ENCODE assay signal across 9 mouse cellular contexts in the genomic region with DNA sequence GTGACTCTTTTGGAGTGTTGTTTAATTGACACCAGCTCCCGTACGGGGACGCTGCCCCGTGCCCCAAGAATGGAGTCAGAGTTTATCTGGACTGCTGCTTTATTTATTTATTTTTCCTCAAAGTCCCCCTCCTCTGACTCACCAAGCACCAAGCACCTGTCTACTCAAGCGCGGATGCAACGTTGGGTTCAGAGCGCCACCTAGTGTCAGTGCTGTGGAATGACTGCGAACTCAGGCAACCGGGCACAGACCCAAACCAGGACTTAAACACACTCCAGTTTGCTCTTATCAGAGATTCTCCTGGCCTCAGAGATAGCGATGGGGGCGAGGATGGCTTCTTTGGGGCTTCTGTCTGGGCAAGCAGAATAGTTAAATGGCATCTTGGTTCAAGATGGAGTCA. TPM values are rescaled to one million over a fixed set of nuclear protein-coding genes. Genes with fewer than 3 reads are reported as not detected.
DNase-seq lines count a peak whose midpoint lies in the region; ATAC-seq and TF ChIP-seq lines count a peak whose summit lies in the region.
"Had no signal": no experiment of that assay in that cellular context is flagged by ENCODE, and none has a peak within 500 bp of the region (broad histone marks: within the 10 kb centered on the region; RNA-seq: fewer than 3 reads in every experiment).

No protein-coding gene starts in this region.

- no peak overlapping the region for H3K4me3 ChIP-seq in kidney, embryonic 14.5 days (ENCODE audit: low read length)
- no peak overlapping the region for H3K4me3 ChIP-seq in ES-E14 (ENCODE audit: insufficient read depth in 1 of 2, low read depth in 1 of 2, low read length in 2 of 2, poor library complexity in 1 of 2, severe bottlenecking in 1 of 2)
- H3K4me3 ChIP-seq: neural tube, embryonic 13.5 days had no signal

- H3K27ac ChIP-seq in kidney, embryonic 14.5 days (ENCODE audit: low read depth, low read length), result no peak overlapping the region
- H3K27ac ChIP-seq in ES-E14 (ENCODE audit: insufficient read depth, low read depth, low read length, poor library complexity, severe bottlenecking), result no peak overlapping the region
- H3K27ac ChIP-seq: neural tube, embryonic 13.5 days had no signal

- WGBS in kidney, embryonic 14.5 days, result 5% methylated on average over 12 of the region's 12 CpGs

- no peak for ATAC-seq in kidney, embryonic 14.5 days (ENCODE audit: low FRiP score, low TSS enrichment)
- ATAC-seq in monocyte, adult 5-6 weeks (replicated peaks; ENCODE audit: insufficient number of reproducible peaks, low FRiP score, low TSS enrichment, poor library complexity, severe bottlenecking), result peak; percentile 64; the same call in 1 of the 2 replicates

- no peak overlapping the region for H3K4me2 ChIP-seq in kidney, embryonic 14.5 days (replicated peaks; ENCODE audit: low read depth, low read length)
- H3K4me2 ChIP-seq: neural tube, embryonic 13.5 days had no signal

- peak; percentile 36 for DNase-seq in kidney, adult 11 months
- no peak for DNase-seq in ES-E14 (ENCODE audit: low read depth, low spot score)
- DNase-seq in c-Kit-positive CD71-positive TER-119-positive erythroid progenitor cells, embryonic 14.5 days (ENCODE audit: low spot score), result peak; percentile 48
- DNase-seq in frontal cortex, postnatal 25 days (ENCODE audit: low spot score in 2 of 2), result peak; percentile 56 to 58
- peak; percentile 61 to 83 for DNase-seq in layer of hippocampus, postnatal 25 days (ENCODE audit: extremely low spot score in 1 of 2, low spot score in 1 of 2)
- DNase-seq in testis, postnatal 10 days (ENCODE audit: low spot score), result peak; percentile 85

- in situ Hi-C loops in ES-E14 (cut with MboI; ENCODE audit: low sequenced_read_pairs in 2 of 2, unreplicated experiment in 2 of 2), result no loop called here

- H3K27me3 ChIP-seq in kidney, embryonic 14.5 days (ENCODE audit: control insufficient read depth, insufficient read depth, low read length), result no peaks in the 10 kb centered on the region

- no peaks in the 10 kb centered on the region for H3K36me3 ChIP-seq in kidney, embryonic 14.5 days (ENCODE audit: control insufficient read depth, insufficient read depth, low read length)
- no peaks in the 10 kb centered on the region for H3K36me3 ChIP-seq in ES-E14 (ENCODE audit: control insufficient read depth, insufficient read depth, low read length, poor library complexity, severe bottlenecking)
- H3K36me3 ChIP-seq: neural tube, embryonic 13.5 days had no signal

- no peak overlapping the region for H3K9ac ChIP-seq in kidney, embryonic 14.5 days (ENCODE audit: low read depth, low read length)
- H3K9ac ChIP-seq in ES-E14 (ENCODE audit: insufficient read depth, low read depth, low read length, poor library complexity, severe bottlenecking), result no peak overlapping the region
- H3K9ac ChIP-seq: neural tube, embryonic 13.5 days had no signal

- no peaks in the 10 kb centered on the region for H3K9me3 ChIP-seq in kidney, embryonic 14.5 days (ENCODE audit: control insufficient read depth, low read length)
- H3K9me3 ChIP-seq in ES-E14 (ENCODE audit: control insufficient read depth, insufficient read depth, low read depth, low read length), result no peaks in the 10 kb centered on the region
- H3K9me3 ChIP-seq: neural tube, embryonic 13.5 days had no signal

- H3K4me1 ChIP-seq in kidney, embryonic 14.5 days (ENCODE audit: control insufficient read depth, insufficient read depth, low read length), result no peaks in the 10 kb centered on the region
- peaks cover 2 to 10% of the 10 kb centered on the region in 2 experiments; a peak in 2 of 4 replicates for H3K4me1 ChIP-seq in ES-E14 (ENCODE audit: control insufficient read depth in 2 of 2, insufficient read depth in 2 of 2, low read length in 2 of 2, poor library complexity in 1 of 2)

TF ChIP-seq in ES-E14, 5 proteins besides CTCF, POLR2A, EP300 and RAD21:
- TF ChIP-seq HCFC1 (IDR thresholded peaks at IDR 0.05; ENCODE audit: borderline replicate concordance, insufficient read depth, low read length) (no peak), ZC3H11A (IDR thresholded peaks at IDR 0.05; ENCODE audit: borderline replicate concordance, low read depth, low read length) (peak; percentile 58)

RNA-seq across cellular contexts. Expression of gene Rasal1, which starts 25.0 kb away (rescaled TPM):
- polyA plus RNA-seq in kidney, embryonic 14.5 days (2014; fragmentation: Nextera tagmentation; extraction: Ambion mirVana), result 0.23 and 0.31 TPM in 2 replicates
- 3.5 and 6.9 TPM in 2 replicates for total RNA-seq in ES-E14 (2012; rRNA removed)
- 100 to 1,000 TPM in 1 of 2 experiments, 10 to 100 TPM in 1; 92.7 to 100 TPM for total RNA-seq in layer of hippocampus, postnatal 25 days (2021)
- 0.48 to 0.49 TPM in 2 of 3 replicates, not detected in the other for total RNA-seq in monocyte, adult 5-6 weeks (2017)

RNA-seq across cellular contexts. Expression of gene Dtx1, which starts 38.1 kb away (rescaled TPM):
- 7.3 and 10.1 TPM in 2 replicates for polyA plus RNA-seq in kidney, embryonic 14.5 days (2014; fragmentation: Nextera tagmentation; extraction: Ambion mirVana)
- 13.6 and 29.4 TPM in 2 replicates for total RNA-seq in ES-E14 (2012; rRNA removed)
- total RNA-seq in layer of hippocampus, postnatal 25 days (2021), result 10 to 100 TPM; 67.2 to 78.5 TPM
- total RNA-seq in monocyte, adult 5-6 weeks (2017), result 5.4 to 12.1 TPM (median 8.1 TPM) in 3 replicates

RNA-seq across cellular contexts. Expression of gene Cfap73, which starts 39.6 kb away (rescaled TPM):
- not detected in 2 replicates for polyA plus RNA-seq in kidney, embryonic 14.5 days (2014; fragmentation: Nextera tagmentation; extraction: Ambion mirVana)
- not detected in 2 replicates for total RNA-seq in ES-E14 (2012; rRNA removed)
- under 1 TPM; 0.39 to 0.42 TPM for total RNA-seq in layer of hippocampus, postnatal 25 days (2021)
- total RNA-seq in monocyte, adult 5-6 weeks (2017), result not detected in 3 replicates
- polyA plus RNA-seq: neural tube, embryonic 13.5 days had no signal

Comparison
In these comparisons a context has a peak if more than half of its experiments do, and no peak if none do; other contexts are left out.
1. RNA of gene Rasal1, which starts 25.0 kb away (total RNA-seq): 92.7 to 100 TPM in layer of hippocampus, postnatal 25 days; 3.5 to 6.9 TPM in ES-E14 and 0.48 to 0.49 TPM in monocyte, adult 5-6 weeks; every median in the first group is over 10 times any median in the second.